ENCODE assay signal across 21 mouse cellular contexts in genomic region chr17:72959497-72960039, GRCm38 (mm10). TPM values are rescaled to one million over a fixed set of nuclear protein-coding genes. Genes with fewer than 3 reads are reported as not detected.
A peak's percentile ranks its signal among the peaks of the same experiment; 100 is the strongest.
DNase-seq lines count a peak whose midpoint lies in the region; ATAC-seq and TF ChIP-seq lines count a peak whose summit lies in the region.
"Had no signal": no experiment of that assay in that cellular context is flagged by ENCODE, and none has a peak within 500 bp of the region (broad histone marks: within the 10 kb centered on the region; RNA-seq: fewer than 3 reads in every experiment).

No protein-coding gene starts in this region.

- H3K27ac ChIP-seq in kidney, embryonic 14.5 days (ENCODE audit: low read depth, low read length), result no peak overlapping the region; the same call in 1 of the 2 replicates
- peak overlapping the region; percentile 24; the same call in 1 of the 2 replicates for H3K27ac ChIP-seq in stomach, embryonic 16.5 days (ENCODE audit: low read length)
- H3K27ac ChIP-seq in stomach, postnatal 0 days (replicated peaks), result no peak overlapping the region
- peak overlapping the region; percentile 50; the same call in 1 of the 2 replicates for H3K27ac ChIP-seq in embryonic fibroblast, embryonic 13.5 days (ENCODE audit: insufficient read depth, low read length)
- H3K27ac ChIP-seq: embryonic facial prominence, embryonic 15.5 days; forebrain, embryonic 15.5 days; hindbrain, embryonic 12.5 days had no signal

- no peak for TF ChIP-seq POLR2A in embryonic fibroblast, embryonic 13.5 days (IDR thresholded peaks at IDR 0.05; ENCODE audit: low read depth, low read length)

- no peak for TF ChIP-seq EP300 in stomach, postnatal 0 days (optimal IDR thresholded peaks at IDR 0.05)

- DNase-seq in kidney, postnatal 4 days, result no peak
- no peak for DNase-seq in stomach, postnatal 0 days (ENCODE audit: low spot score)
- no peak for DNase-seq in adrenal gland, postnatal 14 days
- DNase-seq in gastrocnemius, adult 8-10 months (ENCODE audit: low spot score in 2 of 2), result no peak
- DNase-seq: adrenal gland, postnatal 36 days; cerebellum, adult 2 months; cerebellum, postnatal 10 days; embryo, embryonic 11 days; gastrocnemius, postnatal 14 days; heart, postnatal 4 days had no signal

- no peak overlapping the region for H3K4me2 ChIP-seq in kidney, embryonic 14.5 days (replicated peaks; ENCODE audit: low read depth, low read length)
- no peak overlapping the region for H3K4me2 ChIP-seq in stomach, embryonic 16.5 days (ENCODE audit: low read depth, low read length)
- H3K4me2 ChIP-seq in stomach, postnatal 0 days (replicated peaks; ENCODE audit: low read depth), result no peak overlapping the region
- H3K4me2 ChIP-seq: embryonic facial prominence, embryonic 15.5 days; forebrain, embryonic 15.5 days; heart, embryonic 12.5 days; hindbrain, embryonic 12.5 days had no signal

- 50% methylated on average over 5 of the region's 5 CpGs for WGBS in kidney, embryonic 14.5 days
- WGBS in stomach, embryonic 16.5 days, result 54% methylated on average over 5 of the region's 5 CpGs
- 39% methylated on average over 5 of the region's 5 CpGs for WGBS in stomach, postnatal 0 days

- 0 out of 2 replicates have a peak, but pooled peaks cover 9% of the 10 kb centered on the region for H3K4me1 ChIP-seq in kidney, embryonic 14.5 days (ENCODE audit: control insufficient read depth, insufficient read depth, low read length)
- peaks cover 12% of the 10 kb centered on the region; the same call in 1 of the 2 replicates for H3K4me1 ChIP-seq in stomach, embryonic 16.5 days (ENCODE audit: control insufficient read depth, insufficient read depth, low read length)
- no peaks in the 10 kb centered on the region for H3K4me1 ChIP-seq in stomach, postnatal 0 days (replicated peaks; ENCODE audit: control insufficient read depth, insufficient read depth)
- peaks cover 21% of the 10 kb centered on the region for H3K4me1 ChIP-seq in embryonic fibroblast, embryonic 13.5 days (ENCODE audit: control insufficient read depth, insufficient read depth, low read length)
- H3K4me1 ChIP-seq: forebrain, embryonic 15.5 days; hindbrain, embryonic 12.5 days had no signal

- no peak for TF ChIP-seq CTCF in stomach, postnatal 0 days (IDR thresholded peaks at IDR 0.05; ENCODE audit: low read depth)
- TF ChIP-seq CTCF in embryonic fibroblast, embryonic 13.5 days (IDR thresholded peaks at IDR 0.05; ENCODE audit: borderline replicate concordance, insufficient read depth, low read length), result no peak

- H3K36me3 ChIP-seq in kidney, embryonic 14.5 days (ENCODE audit: control insufficient read depth, insufficient read depth, low read length), result no peaks in the 10 kb centered on the region
- H3K36me3 ChIP-seq in stomach, embryonic 16.5 days (ENCODE audit: control insufficient read depth, insufficient read depth, low read length), result no peaks in the 10 kb centered on the region
- no peaks in the 10 kb centered on the region for H3K36me3 ChIP-seq in stomach, postnatal 0 days (ENCODE audit: control insufficient read depth, insufficient read depth, low read length)
- H3K36me3 ChIP-seq: embryonic facial prominence, embryonic 15.5 days; forebrain, embryonic 15.5 days; G1E; heart, embryonic 12.5 days; hindbrain, embryonic 12.5 days had no signal

- no peaks in the 10 kb centered on the region for H3K27me3 ChIP-seq in kidney, embryonic 14.5 days (ENCODE audit: control insufficient read depth, insufficient read depth, low read length)
- no peaks in the 10 kb centered on the region for H3K27me3 ChIP-seq in stomach, embryonic 16.5 days (ENCODE audit: control insufficient read depth, insufficient read depth, low read length)
- H3K27me3 ChIP-seq in stomach, postnatal 0 days (ENCODE audit: control insufficient read depth, insufficient read depth, low read length), result no peaks in the 10 kb centered on the region
- H3K27me3 ChIP-seq: embryonic facial prominence, embryonic 15.5 days; forebrain, embryonic 15.5 days; heart, embryonic 12.5 days; hindbrain, embryonic 12.5 days had no signal

- no peaks in the 10 kb centered on the region for H3K9me3 ChIP-seq in kidney, embryonic 14.5 days (ENCODE audit: control insufficient read depth, low read length)
- H3K9me3 ChIP-seq in stomach, embryonic 16.5 days (replicated peaks; ENCODE audit: control insufficient read depth, low read length), result no peaks in the 10 kb centered on the region
- no peaks in the 10 kb centered on the region for H3K9me3 ChIP-seq in stomach, postnatal 0 days (ENCODE audit: control insufficient read depth, low read length)
- H3K9me3 ChIP-seq: embryonic facial prominence, embryonic 15.5 days; forebrain, embryonic 15.5 days; G1E; hindbrain, embryonic 12.5 days had no signal

- ATAC-seq in kidney, embryonic 14.5 days (ENCODE audit: low FRiP score, low TSS enrichment), result peak; percentile 68; the same call in 1 of the 2 replicates
- ATAC-seq in stomach, embryonic 16.5 days (ENCODE audit: insufficient read depth, low FRiP score), result 0 out of 2 replicates have a peak, but pooled peaks have one; percentile 22
- ATAC-seq in stomach, postnatal 0 days (ENCODE audit: low FRiP score, low TSS enrichment), result no peak
- ATAC-seq: activated CD4-positive, CD25-positive, alpha-beta regulatory T cell, adult 4 months; CD4-positive, CD25-positive, alpha-beta regulatory T cell, adult 4 months; forebrain, embryonic 15.5 days; hindbrain, embryonic 16.5 days had no signal

- H3K9ac ChIP-seq in kidney, embryonic 14.5 days (ENCODE audit: low read depth, low read length), result no peak overlapping the region
- no peak overlapping the region for H3K9ac ChIP-seq in stomach, embryonic 16.5 days (ENCODE audit: low read length)
- H3K9ac ChIP-seq in stomach, postnatal 0 days (ENCODE audit: low read length), result no peak overlapping the region
- H3K9ac ChIP-seq: embryonic facial prominence, embryonic 15.5 days; forebrain, embryonic 15.5 days; heart, embryonic 12.5 days; hindbrain, embryonic 12.5 days had no signal

- H3K4me3 ChIP-seq in kidney, embryonic 14.5 days (ENCODE audit: low read length), result no peak overlapping the region
- H3K4me3 ChIP-seq in stomach, embryonic 16.5 days (replicated peaks; ENCODE audit: low read length), result no peak overlapping the region
- no peak overlapping the region for H3K4me3 ChIP-seq in stomach, postnatal 0 days (ENCODE audit: low read depth, low read length)
- H3K4me3 ChIP-seq in embryonic fibroblast, embryonic 13.5 days (ENCODE audit: insufficient read depth, low read length), result no peak overlapping the region
- H3K4me3 ChIP-seq: embryonic facial prominence, embryonic 15.5 days; forebrain, embryonic 15.5 days; heart, embryonic 12.5 days; hindbrain, embryonic 12.5 days had no signal

RNA-seq across cellular contexts. Expression of gene Lbh, which starts 41.5 kb away (rescaled TPM):
- 10.5 and 14.2 TPM in 2 replicates for polyA plus RNA-seq in kidney, embryonic 14.5 days (2014; fragmentation: Nextera tagmentation; extraction: Ambion mirVana)
- 3.9 and 4.2 TPM in 2 replicates for polyA plus RNA-seq in stomach, embryonic 16.5 days (2015; fragmentation: Nextera tagmentation; extraction: Ambion mirVana)
- 2.0 and 2.7 TPM in 2 replicates for polyA plus RNA-seq in stomach, postnatal 0 days (2015; fragmentation: Nextera tagmentation; extraction: Ambion mirVana)
- 241 and 297 TPM in 2 replicates for polyA plus RNA-seq in embryonic fibroblast, embryonic 13.5 days (2011; ENCODE audit: insufficient read length, low read depth, missing spikeins)
- total RNA-seq in adrenal gland, postnatal 14 days (2021), result 41.7 and 53.4 TPM in 2 replicates
- 1 to 10 TPM; 5.3 to 6.1 (median 5.8) TPM for total RNA-seq in gastrocnemius, adult 8-10 months (2022)

Comparison
In these comparisons a context has a peak if more than half of its experiments do, and no peak if none do; other contexts are left out.
1. H3K27ac ChIP-seq: peak in stomach, embryonic 16.5 days (single experiment) and embryonic fibroblast, embryonic 13.5 days (single experiment); none in kidney, embryonic 14.5 days (single experiment) and stomach, postnatal 0 days (single experiment).
2. RNA of gene Lbh, which starts 41.5 kb away (polyA plus RNA-seq): 241 to 297 TPM in embryonic fibroblast, embryonic 13.5 days; 10.5 to 14.2 TPM in kidney, embryonic 14.5 days, 3.9 to 4.2 TPM in stomach, embryonic 16.5 days and 2.0 to 2.7 TPM in stomach, postnatal 0 days; every median in the first group is over 10 times any median in the second.